Mouse (Mus musculus) limb, embryonic 15.5 days (tissue): Measurements from ENCODE around the gene Slc25a22. TPM values are rescaled to one million over a fixed set of nuclear protein-coding genes. Genes with fewer than 3 reads are reported as not detected.
"Not testable (repeated sequence)": the region's sequence is repeated elsewhere in the genome, so short reads cannot be mapped to it uniquely, and the experiment has no call there.

Experiments used
- ATAC-seq: fragments of 200-750 bp; cut with Nextera tagmentation; 2 replicates; pipeline ENCODE4 v1.8.0; 2017; ENCODE audit warnings: low read depth, moderate TSS enrichment; ENCODE audit not compliant: insufficient number of reproducible peaks, low FRiP score, low TSS enrichment
- H3K27ac ChIP-seq: fragments of 300-500 bp; sonication (generic); 2 replicates; pipeline ENCODE4 v1.5.1; 2015; ENCODE audit warnings: moderate library complexity, mild to moderate bottlenecking, inconsistent platforms
- H3K27me3 ChIP-seq: fragments of 300-500 bp; sonication (generic); 2 replicates; pipeline ENCODE4 v1.6.1; 2015; ENCODE audit warnings: inconsistent platforms
- H3K36me3 ChIP-seq: fragments of 300-500 bp; sonication (generic); 2 replicates; pipeline ENCODE4 v1.6.1; 2015; ENCODE audit warnings: inconsistent platforms
- H3K4me1 ChIP-seq: fragments of 300-500 bp; sonication (generic); 2 replicates; pipeline ENCODE4 v1.6.1; 2015; ENCODE audit warnings: inconsistent platforms
- H3K4me2 ChIP-seq: fragments of 300-500 bp; sonication (generic); 2 replicates; pipeline ENCODE4 v1.6.1; 2015; ENCODE audit warnings: mild to moderate bottlenecking, inconsistent platforms
- H3K4me3 ChIP-seq: fragments of 300-500 bp; sonication (generic); 2 replicates; pipeline ENCODE4 v1.5.1; 2015; ENCODE audit warnings: mild to moderate bottlenecking, inconsistent platforms
- H3K9ac ChIP-seq: fragments of 300-500 bp; sonication (generic); 2 replicates; pipeline ENCODE4 v1.6.1; 2015; ENCODE audit warnings: inconsistent platforms
- H3K9me3 ChIP-seq: fragments of 300-500 bp; sonication (generic); 2 replicates; pipeline ENCODE4 v1.6.1; 2016; ENCODE audit warnings: inconsistent platforms
- WGBS: fragments of 180-500 bp; shearing (Covaris S2); methylation state at CpG from one replicate; pipeline ENCODE4 v1.1.7; 2015; 5-methylcytosine and 5-hydroxymethylcytosine counted together
- polyA plus RNA-seq: library from polyadenylated mRNA; unstranded; fragments of >200 nt; fragmentation: Nextera tagmentation; extraction: Ambion mirVana; gene quantifications from 2 replicates; pipeline ENCODE4 v1.2.1, GENCODE M21; 2015

Gene Slc25a22
- polyA plus RNA-seq, 1 experiment from 2014 or later = 29.5 TPM

DNA sequence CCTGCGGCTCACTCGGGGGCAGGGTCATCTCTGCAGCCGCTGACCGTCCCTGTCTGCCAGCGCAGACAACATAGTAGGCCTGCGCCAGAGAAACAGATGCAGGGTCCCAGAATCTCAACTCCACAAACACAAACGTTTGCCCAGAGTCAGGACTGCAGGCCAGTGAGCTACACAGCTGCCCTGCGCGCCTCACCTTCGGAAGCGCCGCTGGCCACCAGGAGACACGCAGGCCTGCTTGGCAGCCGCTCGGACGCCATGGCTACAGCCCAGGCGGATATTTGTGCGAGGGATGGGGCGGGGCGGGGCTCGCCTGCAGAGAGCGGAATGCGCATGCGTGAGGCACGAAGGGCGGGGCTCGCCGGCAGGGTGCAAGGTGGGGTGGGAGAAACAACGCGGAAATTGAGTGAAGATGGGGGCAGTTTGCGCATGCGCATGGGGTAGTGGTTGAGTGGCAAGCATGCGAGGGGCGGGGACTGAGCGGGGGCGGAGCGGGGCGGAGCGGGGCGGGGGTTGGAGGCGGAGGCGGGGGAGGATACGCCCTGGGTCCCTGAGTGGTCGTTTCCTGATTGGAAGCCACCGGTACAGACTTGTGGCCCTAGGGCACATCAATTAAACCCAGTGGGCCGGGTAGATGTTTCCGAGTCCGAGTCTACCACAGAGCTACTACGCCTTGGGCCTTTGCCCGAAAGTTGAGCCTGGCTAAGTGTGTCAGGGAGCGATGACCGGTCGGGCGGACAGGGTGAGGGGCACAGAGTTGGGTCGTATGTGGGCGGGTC lies 23.7 kb downstream of the Slc25a22 start, which contains the start of gene Gatd1:
Gene Gatd1, minus strand, starts transcription at position 328 of the 776 bp plus-strand sequence.
- Histone ChIP-seq H3K9ac (peak within 1 kb of the TSS; percentile 69), H3K27ac (peak within 1 kb of the TSS; percentile 83), H3K4me1 (peaks cover 14% of the 10 kb centered on the region), H3K9me3 (no peaks in the 10 kb centered on the region), H3K4me3 (peak within 1 kb of the TSS; percentile 62), H3K27me3 (no peaks in the 10 kb centered on the region), H3K4me2 (peak within 1 kb of the TSS; percentile 79), H3K36me3 (peaks cover 25% of the 10 kb centered on the region)
- WGBS = under 1% methylated on average over 55 of the region's 56 CpGs
- ATAC-seq = peak; percentile 89

GRCm38 (mm10) chr7:141413331-141413730 lies 24.4 kb downstream of the Slc25a22 start:
- Histone ChIP-seq H3K27ac (peak overlapping the region; percentile 83), H3K9me3 (no peaks in the 10 kb centered on the region), H3K4me1 (peaks cover 17% of the 10 kb centered on the region), H3K4me2 (peak overlapping the region; percentile 79), H3K4me3 (peak overlapping the region; percentile 62), H3K27me3 (no peaks in the 10 kb centered on the region), H3K9ac (peak overlapping the region; percentile 69), H3K36me3 (peaks cover 32% of the 10 kb centered on the region)
- 2% methylated on average over 16 of the region's 16 CpGs for WGBS
- ATAC-seq = no peak

- Histone ChIP-seq H3K9ac (no peak overlapping the region), H3K36me3 (peaks cover 39% of the 10 kb centered on the region), H3K27me3 (no peaks in the 10 kb centered on the region), H3K9me3 (no peaks in the 10 kb centered on the region), H3K27ac (no peak overlapping the region), H3K4me2 (no peak overlapping the region), H3K4me1 (peaks cover 17% of the 10 kb centered on the region), H3K4me3 (no peak overlapping the region)
- no peak for ATAC-seq
- 100% methylated on average over 1 of the region's 1 CpGs for WGBS
These were observed 26.0 kb downstream of the Slc25a22 start for GRCm38 (mm10) chr7:141411667-141412066.

DNA sequence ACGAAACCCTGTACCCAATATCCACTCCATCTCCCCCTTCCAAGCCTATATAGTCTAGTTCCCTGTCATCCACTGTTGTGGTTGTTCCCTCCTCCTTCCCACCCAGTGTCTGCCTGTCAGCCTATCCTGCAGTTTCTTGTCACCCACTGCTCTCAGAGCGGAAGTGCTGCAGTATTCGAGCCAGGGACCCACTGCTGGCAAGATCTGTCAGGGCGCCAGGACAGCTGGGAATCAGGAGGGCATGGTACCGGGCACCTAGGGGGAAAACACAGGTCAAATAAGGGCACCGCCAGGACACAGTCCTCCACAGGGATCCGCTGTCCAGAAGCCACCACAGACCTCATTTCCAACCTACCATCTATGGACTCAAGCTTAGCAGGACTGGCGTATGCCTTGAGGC lies 27.1 kb downstream of the Slc25a22 start:
- ATAC-seq = no peak

GRCm38 (mm10) chr7:141408833-141409232 lies 28.9 kb downstream of the Slc25a22 start:
- 0 out of 2 replicates have a peak overlapping the region, but pooled peaks have one; percentile 10 for H3K9ac ChIP-seq
- H3K4me3 ChIP-seq = no peak overlapping the region
- peaks cover 39% of the 10 kb centered on the region for H3K36me3 ChIP-seq
- H3K9me3 ChIP-seq = no peaks in the 10 kb centered on the region
- ATAC-seq = no peak
- no peak overlapping the region for H3K27ac ChIP-seq
- H3K4me2 ChIP-seq = no peak overlapping the region
- H3K4me1 ChIP-seq = peaks cover 12% of the 10 kb centered on the region
- H3K27me3 ChIP-seq = no peaks in the 10 kb centered on the region
- 14% methylated on average over 11 of the region's 11 CpGs for WGBS

More for the DNA sequence above, 27.1 kb downstream of the Slc25a22 start:
- Histone ChIP-seq H3K4me2 (no peak overlapping the region), H3K4me1 (peaks cover 17% of the 10 kb centered on the region), H3K27ac (no peak overlapping the region), H3K9ac (no peak overlapping the region), H3K36me3 (peaks cover 39% of the 10 kb centered on the region), H3K4me3 (no peak overlapping the region), H3K27me3 (no peaks in the 10 kb centered on the region), H3K9me3 (no peaks in the 10 kb centered on the region)
- 89% methylated on average over 8 of the region's 8 CpGs for WGBS

- 95% methylated on average over 7 of the region's 7 CpGs for WGBS
- not testable (repeated sequence) for H3K4me3 ChIP-seq
- H3K36me3 ChIP-seq = peaks cover 46% of the 10 kb centered on the region
These were observed 30.0 kb downstream of the Slc25a22 start for GRCm38 (mm10) chr7:141407670-141408069.

DNA sequence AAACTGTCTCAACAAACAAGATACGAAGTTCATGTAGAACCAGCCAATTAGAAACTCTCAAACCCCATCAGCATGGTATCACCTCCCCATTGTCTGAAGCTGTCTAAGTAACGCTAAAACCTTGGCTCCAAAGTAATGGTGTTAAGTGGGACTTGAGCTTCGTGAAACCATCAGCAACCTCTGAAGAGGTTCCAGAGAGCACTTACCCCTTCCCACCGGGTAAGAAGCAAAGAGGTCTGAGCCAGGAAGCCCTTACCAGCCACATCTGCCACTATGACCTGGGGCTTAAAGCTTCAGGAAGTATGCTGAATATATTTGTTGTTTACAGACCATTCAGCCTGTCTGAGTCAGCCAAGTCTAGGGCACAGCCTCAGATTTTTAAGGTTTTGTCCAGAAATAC lies 32.2 kb downstream of the Slc25a22 start:
- Histone ChIP-seq H3K9me3 (no peaks in the 10 kb centered on the region), H3K36me3 (peaks cover 56% of the 10 kb centered on the region), H3K4me1 (peaks cover 5% of the 10 kb centered on the region; the same call in 1 of the 2 replicates), H3K4me2 (no peak overlapping the region), H3K27ac (no peak overlapping the region), H3K9ac (no peak overlapping the region), H3K27me3 (no peaks in the 10 kb centered on the region), H3K4me3 (no peak overlapping the region)
- 80% methylated on average over 4 of the region's 4 CpGs for WGBS
- no peak for ATAC-seq

More at GRCm38 (mm10) chr7:141407670-141408069, 30.0 kb downstream of the Slc25a22 start:
- not testable (repeated sequence) for H3K9ac ChIP-seq, H3K4me2 ChIP-seq, H3K4me1 ChIP-seq, ATAC-seq, H3K27me3 ChIP-seq, H3K9me3 ChIP-seq, H3K27ac ChIP-seq

- Histone ChIP-seq H3K36me3 (peaks cover 51% of the 10 kb centered on the region), H3K9me3 (no peaks in the 10 kb centered on the region), H3K9ac (no peak overlapping the region), H3K4me3 (no peak overlapping the region), H3K27me3 (no peaks in the 10 kb centered on the region), H3K4me1 (no peaks in the 10 kb centered on the region), H3K27ac (no peak overlapping the region), H3K4me2 (no peak overlapping the region)
- no peak for ATAC-seq
- 47% methylated on average over 5 of the region's 5 CpGs for WGBS
These were observed 34.4 kb downstream of the Slc25a22 start for GRCm38 (mm10) chr7:141403305-141403704.

GRCm38 (mm10) chr7:141395348-141395747 lies 42.3 kb downstream of the Slc25a22 start:
- H3K4me2 ChIP-seq = no peak overlapping the region
- peaks cover 16% of the 10 kb centered on the region for H3K4me1 ChIP-seq
- no peaks in the 10 kb centered on the region for H3K27me3 ChIP-seq
- no peak overlapping the region for H3K27ac ChIP-seq
- peaks cover 38% of the 10 kb centered on the region for H3K36me3 ChIP-seq
- H3K4me3 ChIP-seq = no peak overlapping the region
- no peak overlapping the region for H3K9ac ChIP-seq
- 85% methylated on average over 1 of the region's 1 CpGs for WGBS
- H3K9me3 ChIP-seq = no peaks in the 10 kb centered on the region
- no peak for ATAC-seq

- no peak for ATAC-seq
- WGBS = 22% methylated on average over 6 of the region's 6 CpGs
- Histone ChIP-seq H3K4me1 (peaks cover 16% of the 10 kb centered on the region), H3K9me3 (no peaks in the 10 kb centered on the region), H3K36me3 (peaks cover 32% of the 10 kb centered on the region), H3K27me3 (no peaks in the 10 kb centered on the region), H3K27ac (no peak overlapping the region), H3K4me3 (no peak overlapping the region), H3K4me2 (no peak overlapping the region), H3K9ac (no peak overlapping the region)
These were observed 42.9 kb downstream of the Slc25a22 start for GRCm38 (mm10) chr7:141394771-141395170.

DNA sequence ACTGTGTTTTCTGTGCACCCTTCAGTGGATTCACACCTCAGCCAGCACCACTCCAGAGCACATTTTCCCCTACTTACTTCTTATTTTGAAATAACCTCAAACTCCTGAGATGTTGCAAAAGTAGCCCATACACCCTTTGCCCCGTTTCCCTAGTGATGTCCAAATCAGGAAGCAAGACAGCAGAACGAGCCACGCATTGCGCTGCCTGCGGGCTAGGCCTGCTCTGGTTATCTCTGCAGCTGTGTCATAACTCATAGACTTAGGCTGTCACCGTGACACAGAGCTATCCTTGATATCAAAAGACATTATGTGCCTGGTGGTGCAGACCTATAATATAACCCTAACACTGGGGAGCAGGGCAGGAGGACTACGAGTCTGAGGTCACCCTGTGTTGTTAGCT lies 43.5 kb downstream of the Slc25a22 start:
- no peak overlapping the region for H3K27ac ChIP-seq
- H3K9ac ChIP-seq = no peak overlapping the region
- H3K4me3 ChIP-seq = no peak overlapping the region
- 0 out of 2 replicates have a peak, but pooled peaks cover 3% of the 10 kb centered on the region for H3K27me3 ChIP-seq
- ATAC-seq = no peak
- 82% methylated on average over 7 of the region's 7 CpGs for WGBS
- no peak overlapping the region for H3K4me2 ChIP-seq
- peaks cover 29% of the 10 kb centered on the region for H3K36me3 ChIP-seq
- H3K4me1 ChIP-seq = peaks cover 16% of the 10 kb centered on the region
- no peaks in the 10 kb centered on the region for H3K9me3 ChIP-seq

- WGBS = 30% methylated on average over 9 of the region's 9 CpGs
- Histone ChIP-seq H3K27ac (peak overlapping the region; percentile 82), H3K36me3 (peaks cover 18% of the 10 kb centered on the region), H3K4me1 (peaks cover 16% of the 10 kb centered on the region), H3K4me2 (peak overlapping the region; percentile 90), H3K9me3 (no peaks in the 10 kb centered on the region), H3K27me3 (0 out of 2 replicates have a peak, but pooled peaks cover 3% of the 10 kb centered on the region), H3K9ac (peak overlapping the region; percentile 39), H3K4me3 (peak overlapping the region; percentile 82)
- ATAC-seq = no peak
These were observed 45.0 kb downstream of the Slc25a22 start for GRCm38 (mm10) chr7:141392552-141393222.
